Mouse (Mus musculus) urinary bladder, adult 2 months (tissue): ENCODE measurements around the gene Krt31. TPM values are rescaled to one million over a fixed set of nuclear protein-coding genes. Genes with fewer than 3 reads are reported as not detected.

Source experiments
- DNase-seq: peaks from one replicate; pipeline ENCODE4 v3.0.0; 2022; ENCODE audit warnings: low spot score
- polyA plus RNA-seq: library from polyadenylated mRNA; depleted of rRNA; stranded (reverse); fragments of >200 nt; gene quantifications from 2 replicates; pipeline ENCODE4 v1.2.3, GENCODE M21; 2012; rRNA removed

The Krt31 gene
- polyA plus RNA-seq, 1 experiment, result not detected

- DNase-seq, result no peak
These were observed 43.7 kb downstream of the Krt31 start for GRCm38 (mm10) chr11:100006624-100007023.

- no peak for DNase-seq
These were observed 44.4 kb downstream of the Krt31 start for GRCm38 (mm10) chr11:100005905-100006304.

- no peak for DNase-seq
These were observed 45.5 kb downstream of the Krt31 start for GRCm38 (mm10) chr11:100004846-100005245.

GRCm38 (mm10) chr11:99999091-99999490, 51.3 kb downstream of the Krt31 start:
- no peak for DNase-seq

Other genes starting within 250 kb of the Krt31 start
- not detected in 2 replicates for gene Gm11554, start 246.1 kb downstream of the Krt31 start, polyA plus RNA-seq
- gene Krtap4-13, start 240.7 kb downstream of the Krt31 start, polyA plus RNA-seq, result 0.18 and 0.24 TPM in 2 replicates
- not detected in 2 replicates for gene Gm11564, start 234.9 kb downstream of the Krt31 start, polyA plus RNA-seq
- not detected in 2 replicates for gene 2300003K06Rik, start 212.5 kb downstream of the Krt31 start, polyA plus RNA-seq
- 0.07 and 0.08 TPM in 2 replicates for gene Krtap4-16, start 198.9 kb downstream of the Krt31 start, polyA plus RNA-seq
- gene Gm11568, start 192.6 kb downstream of the Krt31 start, polyA plus RNA-seq, result not detected in 2 replicates
- not detected in 2 replicates for gene Gm11559, start 186.1 kb downstream of the Krt31 start, polyA plus RNA-seq
- not detected in 2 replicates for gene Krtap9-1, start 177.2 kb downstream of the Krt31 start, polyA plus RNA-seq
- gene Gm11567, start 171.4 kb downstream of the Krt31 start, polyA plus RNA-seq, result not detected in 2 replicates
- not detected in 2 replicates for gene Krtap31-1, start 142.6 kb downstream of the Krt31 start, polyA plus RNA-seq
- gene Gm11565, start 135.8 kb downstream of the Krt31 start, polyA plus RNA-seq, result not detected in 2 replicates
- not detected in 2 replicates for gene Krtap31-2, start 114.3 kb downstream of the Krt31 start, polyA plus RNA-seq
- not detected in 2 replicates for gene Krtap9-5, start 102.1 kb downstream of the Krt31 start, polyA plus RNA-seq
- not detected in 2 replicates for gene Krtap29-1, start 71.5 kb downstream of the Krt31 start, polyA plus RNA-seq
- not detected in 2 replicates for gene Krtap16-1, start 64.0 kb downstream of the Krt31 start, polyA plus RNA-seq
- not detected in 2 replicates for gene Krtap17-1, start 56.6 kb downstream of the Krt31 start, polyA plus RNA-seq
- 0.04 and 0.11 TPM in 2 replicates for gene Krt33a, start 34.3 kb downstream of the Krt31 start, polyA plus RNA-seq
- gene Krt33b, start 20.7 kb downstream of the Krt31 start, polyA plus RNA-seq, result not detected in 2 replicates
- gene Krt34, start 9.0 kb downstream of the Krt31 start, polyA plus RNA-seq, result not detected in 2 replicates
- gene Krt32, start 37.7 kb upstream of the Krt31 start, polyA plus RNA-seq, result not detected in 2 replicates
- gene Krt35, start 45.7 kb upstream of the Krt31 start, polyA plus RNA-seq, result 0.04 and 0.06 TPM in 2 replicates
- 0.22 and 0.33 TPM in 2 replicates for gene Krt36, start 55.1 kb upstream of the Krt31 start, polyA plus RNA-seq
- gene Krt13, start 71.0 kb upstream of the Krt31 start, polyA plus RNA-seq, result 0.37 and 0.91 TPM in 2 replicates
- 622 and 677 TPM in 2 replicates for gene Krt15, start 85.4 kb upstream of the Krt31 start, polyA plus RNA-seq
- 814 and 933 TPM in 2 replicates for gene Krt19, start 98.1 kb upstream of the Krt31 start, polyA plus RNA-seq
- not detected in 2 replicates for gene Krt9, start 142.7 kb upstream of the Krt31 start, polyA plus RNA-seq
- gene Krt14, start 157.0 kb upstream of the Krt31 start, polyA plus RNA-seq, result 0.91 and 1.7 TPM in 2 replicates
- not detected in 2 replicates for gene Krt16, start 198.4 kb upstream of the Krt31 start, polyA plus RNA-seq
- gene Krt17, start 210.5 kb upstream of the Krt31 start, polyA plus RNA-seq, result 0.44 and 0.61 TPM in 2 replicates
- gene Krt42, start 219.3 kb upstream of the Krt31 start, polyA plus RNA-seq, result not detected in 2 replicates